Mouse (Mus musculus) forebrain, embryonic 15.5 days (tissue): ENCODE results near the gene 4930435E12Rik. TPM values are rescaled to one million over a fixed set of nuclear protein-coding genes. Genes with fewer than 3 reads are reported as not detected.

ENCODE experiments used
- ATAC-seq: fragments of 200-750 bp; cut with Nextera tagmentation; replicated peaks from 2 replicates; pipeline ENCODE4 v1.8.0; 2017; ENCODE audit warnings: mild to moderate bottlenecking, moderate TSS enrichment, moderate library complexity
- H3K27ac ChIP-seq: fragments of 300-500 bp; sonication (generic); replicated peaks from 2 replicates; pipeline ENCODE4 v1.5.1; 2015; ENCODE audit warnings: mild to moderate bottlenecking, inconsistent platforms
- H3K27me3 ChIP-seq: fragments of 300-500 bp; sonication (generic); 2 replicates; pipeline ENCODE4 v1.6.1; 2015; ENCODE audit warnings: inconsistent platforms
- H3K36me3 ChIP-seq: fragments of 300-500 bp; sonication (generic); 2 replicates; pipeline ENCODE4 v1.6.1; 2015; ENCODE audit warnings: mild to moderate bottlenecking, inconsistent platforms
- H3K4me1 ChIP-seq: fragments of 300-500 bp; sonication (generic); 2 replicates; pipeline ENCODE4 v1.6.1; 2015; ENCODE audit warnings: inconsistent platforms
- H3K4me2 ChIP-seq: fragments of 300-500 bp; sonication (generic); replicated peaks from 2 replicates; pipeline ENCODE4 v1.6.1; 2015; ENCODE audit warnings: mild to moderate bottlenecking, inconsistent platforms
- H3K4me3 ChIP-seq: fragments of 300-500 bp; sonication (generic); 2 replicates; pipeline ENCODE4 v1.5.1; 2015; ENCODE audit warnings: mild to moderate bottlenecking, inconsistent platforms
- H3K9ac ChIP-seq: fragments of 300-500 bp; sonication (generic); replicated peaks from 2 replicates; pipeline ENCODE4 v1.6.1; 2015; ENCODE audit warnings: mild to moderate bottlenecking, inconsistent platforms
- H3K9me3 ChIP-seq: fragments of 300-500 bp; sonication (generic); 2 replicates; pipeline ENCODE4 v1.6.1; 2016; ENCODE audit warnings: inconsistent platforms
- WGBS: fragments of 180-500 bp; shearing (Covaris S2); methylation state at CpG from one replicate; pipeline ENCODE4 v1.1.7; 2015; ENCODE audit warnings: mixed read lengths; 5-methylcytosine and 5-hydroxymethylcytosine counted together
- polyA plus RNA-seq: library from polyadenylated mRNA; unstranded; fragments of >200 nt; fragmentation: Nextera tagmentation; extraction: Ambion mirVana; gene quantifications from 2 replicates; pipeline ENCODE4 v1.2.1, GENCODE M21; 2015

The 4930435E12Rik gene
- polyA plus RNA-seq, 1 experiment from 2014 or later = not detected

GRCm38 (mm10) chr16:38767761-38768160 is 60.8 kb downstream of the 4930435E12Rik start:
- no peak for ATAC-seq
- WGBS = 73% methylated on average over 8 of the region's 8 CpGs
- peaks cover 15% of the 10 kb centered on the region for H3K36me3 ChIP-seq

DNA sequence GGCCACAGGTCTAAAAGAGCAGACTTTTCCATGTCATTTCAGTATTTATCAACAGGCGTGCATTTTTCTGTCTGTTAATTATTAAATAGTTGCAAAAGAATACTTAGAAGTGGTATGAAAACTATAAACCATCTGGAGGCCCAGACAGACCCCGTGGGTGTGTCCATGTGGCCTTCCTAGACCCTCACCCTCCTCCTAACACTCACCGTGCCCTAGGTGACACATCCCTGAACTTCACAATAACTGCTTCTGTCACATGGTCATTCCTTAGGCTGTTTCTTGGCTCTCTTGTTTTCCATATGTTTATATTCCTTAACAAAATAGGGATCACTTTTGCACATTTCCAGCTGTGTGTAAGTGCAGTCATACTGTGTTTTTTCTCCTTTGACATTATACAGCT is 61.9 kb downstream of the 4930435E12Rik start:
- H3K4me2 ChIP-seq = no peak overlapping the region
- no peak overlapping the region for H3K9ac ChIP-seq
- H3K4me1 ChIP-seq = no peaks in the 10 kb centered on the region
- H3K27me3 ChIP-seq = no peaks in the 10 kb centered on the region
- no peak overlapping the region for H3K27ac ChIP-seq
- WGBS = 70% methylated on average over 3 of the region's 3 CpGs
- H3K9me3 ChIP-seq = no peaks in the 10 kb centered on the region
- H3K36me3 ChIP-seq = peaks cover 15% of the 10 kb centered on the region
- ATAC-seq = no peak
- no peak overlapping the region for H3K4me3 ChIP-seq

More at GRCm38 (mm10) chr16:38767761-38768160, 60.8 kb downstream of the 4930435E12Rik start:
- Histone ChIP-seq H3K4me2 (no peak overlapping the region), H3K9me3 (no peaks in the 10 kb centered on the region), H3K27me3 (no peaks in the 10 kb centered on the region), H3K4me1 (no peaks in the 10 kb centered on the region), H3K4me3 (no peak overlapping the region), H3K9ac (no peak overlapping the region), H3K27ac (no peak overlapping the region)

- no peak for ATAC-seq
- H3K9ac ChIP-seq = no peak overlapping the region
- H3K36me3 ChIP-seq = peaks cover 15% of the 10 kb centered on the region
- no peak overlapping the region for H3K4me2 ChIP-seq
- H3K4me3 ChIP-seq = no peak overlapping the region
- H3K27me3 ChIP-seq = no peaks in the 10 kb centered on the region
- WGBS = 93% methylated on average over 4 of the region's 4 CpGs
- H3K4me1 ChIP-seq = no peaks in the 10 kb centered on the region
- H3K27ac ChIP-seq = no peak overlapping the region
- no peaks in the 10 kb centered on the region for H3K9me3 ChIP-seq
Observed at GRCm38 (mm10) chr16:38763508-38763907, 65.0 kb downstream of the 4930435E12Rik start.

DNA sequence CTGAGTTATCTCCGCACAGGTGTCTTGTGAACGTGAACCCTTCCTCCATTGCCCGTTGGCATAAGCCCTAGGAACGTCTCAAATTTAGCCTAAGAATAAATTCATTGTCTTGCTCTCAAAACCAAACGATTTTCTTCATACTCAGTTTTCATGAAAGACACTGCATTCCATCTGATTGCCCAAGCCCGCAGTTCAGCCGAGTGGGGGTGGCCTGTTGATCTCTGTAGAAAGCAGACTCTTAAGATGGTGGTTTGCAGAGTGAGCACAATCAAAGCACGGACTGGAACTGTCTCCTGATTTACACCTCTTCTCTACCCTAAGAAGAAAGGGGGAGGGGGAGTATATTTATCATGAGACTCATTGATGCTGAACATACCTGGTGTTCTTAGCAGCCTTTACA is 66.1 kb downstream of the 4930435E12Rik start:
- no peaks in the 10 kb centered on the region for H3K4me1 ChIP-seq
- H3K27me3 ChIP-seq = no peaks in the 10 kb centered on the region
- 91% methylated on average over 8 of the region's 8 CpGs for WGBS
- H3K4me2 ChIP-seq = no peak overlapping the region
- H3K36me3 ChIP-seq = peaks cover 20% of the 10 kb centered on the region
- ATAC-seq = no peak
- no peak overlapping the region for H3K4me3 ChIP-seq
- no peaks in the 10 kb centered on the region for H3K9me3 ChIP-seq
- H3K27ac ChIP-seq = no peak overlapping the region
- no peak overlapping the region for H3K9ac ChIP-seq

Other genes with a start within 250 kb of the 4930435E12Rik start
- gene Arhgap31, start 115.5 kb downstream of the 4930435E12Rik start, polyA plus RNA-seq = 3.4 and 3.6 TPM in 2 replicates
- gene B4galt4, start 86.5 kb downstream of the 4930435E12Rik start, polyA plus RNA-seq = 24.5 and 27.4 TPM in 2 replicates
- gene Upk1b, start 28.4 kb downstream of the 4930435E12Rik start, polyA plus RNA-seq = 0.19 TPM in 1 of 2 replicates, not detected in the other
- 3.5 and 4.1 TPM in 2 replicates for gene Igsf11, start 63.9 kb upstream of the 4930435E12Rik start, polyA plus RNA-seq